Mouse (Mus musculus) skeletal muscle tissue, postnatal 0 days (tissue): ENCODE results near the gene Syndig1. TPM values are rescaled to one million over a fixed set of nuclear protein-coding genes. Genes with fewer than 3 reads are reported as not detected.

ENCODE experiments used
- polyA plus RNA-seq: library from polyadenylated mRNA; unstranded; fragments of >200 nt; fragmentation: Nextera tagmentation; extraction: Ambion mirVana; gene quantifications from 2 replicates; pipeline ENCODE4 v1.2.1, GENCODE M21; 2015

The Syndig1 gene
- 0.21 and 0.26 TPM in 2 replicates for polyA plus RNA-seq

DNA sequence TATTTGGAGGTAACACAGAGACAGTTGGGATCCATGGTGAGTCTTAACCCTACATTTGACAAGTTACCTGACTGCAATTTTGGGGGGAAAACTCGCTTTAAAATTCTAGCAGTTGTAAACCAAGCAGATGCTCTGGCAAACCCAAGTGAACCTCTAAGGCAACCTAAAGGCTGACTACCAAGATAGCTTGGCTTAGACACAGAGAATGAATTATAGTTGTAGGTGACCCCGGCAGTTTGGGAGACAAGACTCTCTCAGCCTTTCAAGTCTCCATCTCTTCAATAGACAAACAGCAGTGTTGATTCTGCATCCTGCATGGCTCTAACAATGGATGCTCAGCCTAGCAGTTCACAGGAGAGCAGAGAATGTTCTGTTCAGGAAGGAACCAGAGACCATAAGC is at the start of gene Syndig1:
TSS of gene Syndig1 (plus strand) at position 301 of the 400 bp plus-strand sequence.

GRCm38 (mm10) chr2:149830536-149831458 is 1.8 kb downstream of the Syndig1 start, which contains the start of gene C530025M09Rik:
Gene C530025M09Rik (minus strand): TSS chr2:149831213.

Other genes starting within 250 kb of the Syndig1 start
- gene C530025M09Rik, start 2.0 kb downstream of the Syndig1 start, polyA plus RNA-seq = not detected in 2 replicates